Mouse (Mus musculus): ENCODE data around the gene Skap2. TPM values are rescaled to one million over a fixed set of nuclear protein-coding genes. Genes with fewer than 3 reads are reported as not detected.

The Skap2 gene
- polyA plus RNA-seq, 1 experiment from 2014 or later: 19.3 TPM

DNA sequence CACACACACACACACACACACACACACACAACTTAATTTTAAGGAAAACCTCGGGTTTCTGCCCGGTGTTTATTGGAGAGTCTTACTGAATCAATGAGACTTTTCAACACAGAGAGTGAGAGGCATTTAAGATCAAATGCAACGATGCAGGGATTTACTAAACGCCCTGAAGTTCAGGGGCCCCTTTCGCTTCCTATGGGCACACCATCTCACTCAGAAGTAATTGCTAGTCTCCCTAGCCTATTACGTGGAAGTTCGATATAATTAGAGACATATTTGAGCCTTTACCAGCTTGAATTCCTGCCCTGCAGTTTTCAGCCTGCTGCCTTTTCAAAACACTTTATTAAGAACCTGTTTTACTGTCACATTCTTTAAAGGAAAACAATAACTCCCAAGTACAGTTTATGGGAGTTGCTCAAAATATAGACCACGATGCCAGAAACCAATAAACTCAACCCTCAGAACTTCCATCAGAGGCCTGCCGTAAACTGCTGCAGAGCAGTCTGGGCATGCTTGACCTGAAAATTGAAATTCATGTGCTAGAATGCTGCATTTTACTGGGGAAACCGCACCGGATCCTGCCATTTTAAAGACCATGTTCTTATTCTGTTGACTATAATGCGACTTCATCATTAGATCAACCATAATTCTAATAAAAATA lies 203.1 kb downstream of the Skap2 start:
- whole genome bisulfite sequencing: 52% methylated on average over 12 of the region's 12 CpGs
- Histone ChIP-seq H3K27me3 (ENCODE audit: low read depth, poor library complexity, severe bottlenecking) (peaks cover 8% of the 10 kb centered on the region; the same call in 1 of the 2 replicates), H3K27ac (peak overlapping the region; percentile 54), H3K9me3 (replicated peaks) (no peaks in the 10 kb centered on the region), H3K4me3 (peak overlapping the region; percentile 8; the same call in 1 of the 2 replicates), H3K4me1 (peaks cover 23% of the 10 kb centered on the region), H3K36me3 (no peaks in the 10 kb centered on the region)
- DNase-seq (ENCODE audit: low spot score): no peak

DNA sequence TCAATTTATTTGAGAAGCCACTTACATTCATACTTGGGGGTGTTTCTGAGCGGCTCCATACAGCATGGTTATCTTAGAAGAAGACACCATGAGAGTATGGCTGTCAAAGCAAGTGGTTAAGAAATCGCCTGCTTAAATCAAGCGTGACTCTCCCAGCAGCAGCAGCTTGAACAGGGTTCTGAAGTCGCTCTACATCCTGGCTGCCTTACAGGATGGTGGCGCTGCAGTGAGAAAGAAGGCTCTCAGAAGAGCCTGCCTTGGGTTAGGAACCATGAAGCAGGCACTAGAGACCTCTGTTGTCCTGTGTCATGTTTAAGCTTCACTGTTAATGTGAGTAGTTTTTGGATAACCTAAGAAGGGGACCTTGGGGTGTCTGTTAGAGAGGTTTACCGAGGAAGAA lies 204.3 kb downstream of the Skap2 start:
- Histone ChIP-seq H3K36me3 (no peaks in the 10 kb centered on the region), H3K27ac (peak overlapping the region; percentile 54; the same call in 1 of the 2 replicates), H3K27me3 (ENCODE audit: low read depth, poor library complexity, severe bottlenecking) (peaks cover 4% of the 10 kb centered on the region; the same call in 1 of the 2 replicates), H3K4me1 (peaks cover 21% of the 10 kb centered on the region), H3K4me3 (no peak overlapping the region), H3K9me3 (replicated peaks) (no peaks in the 10 kb centered on the region)
- WGBS: 69% methylated on average over 6 of the region's 6 CpGs
- no peak for DNase-seq (ENCODE audit: low spot score)

Other genes starting within 250 kb of the Skap2 start
- gene Hoxa1, start 145.8 kb upstream of the Skap2 start, polyA plus RNA-seq (2016; fragmentation: Nextera tagmentation; extraction: Ambion mirVana): 1.3 and 1.9 TPM in 2 replicates
- 4.5 and 5.3 TPM in 2 replicates for gene Hoxa2, start 152.3 kb upstream of the Skap2 start, polyA plus RNA-seq (2016; fragmentation: Nextera tagmentation; extraction: Ambion mirVana)
- gene 5730596B20Rik, start 164.9 kb upstream of the Skap2 start, polyA plus RNA-seq (2016; fragmentation: Nextera tagmentation; extraction: Ambion mirVana): 1.1 and 1.3 TPM in 2 replicates
- 1.6 and 1.8 TPM in 2 replicates for gene Hoxa4, start 179.2 kb upstream of the Skap2 start, polyA plus RNA-seq (2016; fragmentation: Nextera tagmentation; extraction: Ambion mirVana)
- 9.8 and 10.4 TPM in 2 replicates for gene Hoxa5, start 192.0 kb upstream of the Skap2 start, polyA plus RNA-seq (2016; fragmentation: Nextera tagmentation; extraction: Ambion mirVana)
- gene Hoxa6, start 196.2 kb upstream of the Skap2 start, polyA plus RNA-seq (2016; fragmentation: Nextera tagmentation; extraction: Ambion mirVana): 3.5 and 4.1 TPM in 2 replicates
- 7.0 and 7.9 TPM in 2 replicates for gene Hoxa3, start 200.8 kb upstream of the Skap2 start, polyA plus RNA-seq (2016; fragmentation: Nextera tagmentation; extraction: Ambion mirVana)
- 0.79 and 1.2 TPM in 2 replicates for gene Gm28308, start 200.8 kb upstream of the Skap2 start, polyA plus RNA-seq (2016; fragmentation: Nextera tagmentation; extraction: Ambion mirVana)
- 24.7 and 24.8 TPM in 2 replicates for gene Hoxa7, start 209.3 kb upstream of the Skap2 start, polyA plus RNA-seq (2016; fragmentation: Nextera tagmentation; extraction: Ambion mirVana)
- gene Hoxa9, start 218.5 kb upstream of the Skap2 start, polyA plus RNA-seq (2016; fragmentation: Nextera tagmentation; extraction: Ambion mirVana): 95.7 and 123 TPM in 2 replicates
- gene Hoxa10, start 228.3 kb upstream of the Skap2 start, polyA plus RNA-seq (2016; fragmentation: Nextera tagmentation; extraction: Ambion mirVana): 175 and 195 TPM in 2 replicates
- gene Hoxa11, start 233.3 kb upstream of the Skap2 start, polyA plus RNA-seq (2016; fragmentation: Nextera tagmentation; extraction: Ambion mirVana): 71.6 and 74.9 TPM in 2 replicates
- gene Hoxa13, start 248.3 kb upstream of the Skap2 start, polyA plus RNA-seq (2016; fragmentation: Nextera tagmentation; extraction: Ambion mirVana): 2.7 and 11.1 TPM in 2 replicates

All from limb, embryonic 10.5 days (tissue).